Mouse (Mus musculus) ovary, adult 18-20 months (tissue): ENCODE measurements around the gene Ankmy2.
"Not testable (repeated sequence)": the region's sequence is repeated elsewhere in the genome, so short reads cannot be mapped to it uniquely, and the experiment has no call there.

Experiments used
- DNase-seq: peaks from one replicate; pipeline ENCODE4 v3.0.0; 2022; ENCODE audit warnings: low spot score, mixed read lengths

Ankmy2 gene

DNA sequence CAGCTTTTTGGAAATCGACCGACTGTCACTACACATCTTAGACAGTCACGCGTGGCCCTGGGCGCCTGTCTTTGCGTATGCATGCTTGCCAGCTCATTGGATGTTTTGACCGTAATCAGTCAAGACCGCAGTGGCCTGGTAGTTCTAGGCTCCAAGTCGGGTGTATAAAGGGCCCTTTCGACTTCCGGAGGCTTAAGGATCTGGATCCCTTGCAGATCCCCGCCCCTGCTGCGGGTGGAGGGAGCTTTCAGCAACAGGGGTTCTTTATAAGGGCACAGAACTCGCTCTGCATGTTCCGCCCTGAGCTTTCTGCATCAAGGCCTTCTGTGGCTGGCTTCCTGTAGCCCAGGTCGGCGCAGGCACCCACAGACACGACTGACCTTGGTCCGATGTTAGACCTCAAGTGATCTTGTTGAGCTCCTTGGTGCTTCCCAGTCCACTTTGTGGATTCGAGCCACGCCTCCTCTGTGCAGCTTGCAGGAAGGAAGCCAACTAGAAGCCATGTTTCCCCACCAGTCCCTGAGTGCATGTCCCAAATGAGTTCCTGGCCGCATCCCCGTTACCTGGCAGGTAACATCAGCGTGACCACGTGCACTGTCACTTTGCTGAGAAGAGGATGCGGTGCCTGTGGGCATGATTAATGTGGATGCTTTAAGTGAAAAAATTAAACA lies 859 bp downstream of the Ankmy2 start, which contains the start of gene Bzw2:
TSS of gene Bzw2 (minus strand) at position 443 of the 671 bp plus-strand sequence.
- peak; percentile 68 for DNase-seq

GRCm38 (mm10) chr12:36164126-36164791 lies 7.3 kb downstream of the Ankmy2 start:
- no peak for DNase-seq

DNA sequence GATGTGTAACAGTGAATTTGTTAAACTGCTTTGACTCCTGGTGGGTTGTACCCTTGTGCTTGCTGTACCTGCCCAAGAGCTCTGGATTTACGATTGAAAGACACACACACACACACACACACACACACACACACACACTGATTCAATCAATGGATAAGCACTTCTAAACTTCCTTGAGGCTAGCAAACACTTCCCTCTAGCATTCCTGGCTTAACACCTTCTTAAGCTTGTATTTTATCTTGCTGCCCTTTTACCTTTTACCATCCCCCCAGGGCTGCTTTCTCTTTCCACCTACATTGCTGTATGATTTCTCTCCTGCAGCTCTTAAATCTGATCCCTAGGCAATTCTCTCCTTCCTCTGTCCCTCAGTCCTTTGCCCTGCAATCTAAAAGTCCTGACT lies 8.4 kb downstream of the Ankmy2 start:
- DNase-seq = no peak

- no peak for DNase-seq
These were observed 20.3 kb downstream of the Ankmy2 start for GRCm38 (mm10) chr12:36177227-36177626.

DNA sequence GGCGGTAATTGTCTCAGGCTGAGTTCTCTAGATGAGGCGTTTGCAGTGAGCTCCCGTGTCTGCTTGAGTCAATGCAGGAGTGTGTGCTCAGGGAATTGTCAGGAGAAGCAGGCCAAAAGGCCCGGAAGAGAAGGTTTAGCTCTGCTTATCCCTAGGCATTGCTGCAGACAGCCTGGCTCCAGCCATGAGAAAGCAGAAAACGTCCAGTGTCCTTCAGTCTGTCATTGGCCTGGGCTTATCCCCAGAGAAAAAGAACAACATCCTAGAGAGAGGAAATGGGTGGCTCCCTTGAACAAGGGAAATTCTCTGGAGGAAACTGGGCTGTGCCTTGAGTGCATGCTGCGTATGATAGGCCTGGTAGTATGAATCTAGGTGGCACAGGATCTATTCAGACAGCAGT lies 25.7 kb downstream of the Ankmy2 start:
- DNase-seq = peak; percentile 22

- DNase-seq = no peak
These were observed 30.2 kb downstream of the Ankmy2 start for GRCm38 (mm10) chr12:36187081-36187480.

DNA sequence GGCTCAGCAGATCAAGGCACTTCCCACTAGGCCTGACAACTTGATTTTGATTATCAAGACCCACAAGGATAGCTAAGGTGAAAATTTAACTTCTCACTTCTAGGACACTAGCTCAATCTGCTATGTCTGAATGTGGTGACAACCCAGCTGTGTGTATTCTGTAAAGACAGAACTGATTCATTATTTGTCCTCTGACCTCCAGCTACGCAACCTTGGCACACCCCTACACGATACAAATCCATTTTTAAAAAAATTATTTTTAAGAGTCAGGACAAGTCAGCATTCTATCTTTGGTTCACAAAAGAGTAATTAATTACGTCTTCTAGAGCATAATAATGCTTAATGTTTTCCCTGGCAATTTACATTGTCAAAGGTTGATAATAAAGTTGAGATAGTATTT lies 32.7 kb downstream of the Ankmy2 start:
- DNase-seq = no peak

DNA sequence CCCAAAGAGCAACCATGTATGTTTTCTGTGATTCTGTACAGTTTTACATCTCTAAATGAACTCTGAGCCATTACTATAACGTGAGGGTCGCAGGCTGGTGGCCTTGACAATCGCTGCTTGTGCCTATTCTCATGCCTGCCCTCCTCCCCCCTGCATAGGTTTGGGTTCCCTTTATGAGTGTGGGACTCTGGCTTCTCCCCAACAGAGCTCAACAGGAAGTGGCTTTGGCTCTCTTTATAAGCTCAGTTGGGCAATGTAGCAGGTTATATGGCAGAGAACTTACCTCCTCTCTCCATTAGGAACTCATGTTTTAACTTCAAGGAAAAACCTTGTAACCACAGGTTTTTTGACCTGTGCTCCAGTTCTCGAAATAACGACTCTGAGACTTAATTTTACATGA lies 33.4 kb downstream of the Ankmy2 start:
- no peak for DNase-seq

DNA sequence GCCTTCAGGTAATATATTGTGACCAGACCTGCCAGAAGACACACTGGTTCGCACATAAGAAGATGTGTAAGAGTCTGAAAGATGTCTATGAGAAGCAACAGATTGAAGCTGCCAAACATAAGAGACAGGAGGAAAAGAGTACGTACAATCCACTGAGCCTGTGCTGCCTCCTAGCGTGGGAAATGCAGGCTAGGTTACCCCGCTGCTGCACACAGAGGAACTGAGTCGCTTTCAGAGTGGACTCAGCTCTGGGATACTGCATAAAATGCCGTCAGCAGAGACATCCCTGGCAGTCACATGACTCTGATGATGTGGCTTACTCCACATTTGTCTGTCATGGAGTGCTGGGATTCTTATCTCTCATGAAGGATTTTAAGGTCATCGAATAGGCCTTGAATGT lies 38.1 kb downstream of the Ankmy2 start:
- no peak for DNase-seq

DNA sequence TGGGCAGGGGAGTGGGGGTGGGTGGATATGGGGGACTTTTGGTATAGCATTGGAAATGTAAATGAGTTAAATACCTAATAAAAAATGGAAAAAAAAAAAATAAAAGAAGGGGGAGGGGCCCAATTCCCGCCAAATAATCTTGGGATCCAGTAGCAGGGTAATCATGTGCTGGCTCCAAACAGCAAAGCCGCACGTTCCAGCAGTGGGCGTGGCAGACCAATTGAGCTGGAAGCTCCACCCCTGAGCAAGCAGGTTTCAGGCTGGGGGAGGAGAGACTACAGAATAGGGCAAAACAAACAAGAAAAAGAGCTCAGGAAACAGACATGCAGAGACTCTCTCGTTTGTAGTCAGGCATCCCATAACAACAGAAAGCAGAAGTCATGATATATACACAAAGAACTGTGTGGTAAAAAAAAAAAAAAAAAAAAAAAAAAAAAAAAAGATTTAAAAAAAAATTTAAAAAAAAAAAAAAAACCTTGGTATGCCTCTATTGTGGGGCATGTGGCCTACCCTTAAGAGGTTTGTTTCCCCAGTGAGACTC lies 48.7 kb downstream of the Ankmy2 start:
- DNase-seq = not testable (repeated sequence)

DNA sequence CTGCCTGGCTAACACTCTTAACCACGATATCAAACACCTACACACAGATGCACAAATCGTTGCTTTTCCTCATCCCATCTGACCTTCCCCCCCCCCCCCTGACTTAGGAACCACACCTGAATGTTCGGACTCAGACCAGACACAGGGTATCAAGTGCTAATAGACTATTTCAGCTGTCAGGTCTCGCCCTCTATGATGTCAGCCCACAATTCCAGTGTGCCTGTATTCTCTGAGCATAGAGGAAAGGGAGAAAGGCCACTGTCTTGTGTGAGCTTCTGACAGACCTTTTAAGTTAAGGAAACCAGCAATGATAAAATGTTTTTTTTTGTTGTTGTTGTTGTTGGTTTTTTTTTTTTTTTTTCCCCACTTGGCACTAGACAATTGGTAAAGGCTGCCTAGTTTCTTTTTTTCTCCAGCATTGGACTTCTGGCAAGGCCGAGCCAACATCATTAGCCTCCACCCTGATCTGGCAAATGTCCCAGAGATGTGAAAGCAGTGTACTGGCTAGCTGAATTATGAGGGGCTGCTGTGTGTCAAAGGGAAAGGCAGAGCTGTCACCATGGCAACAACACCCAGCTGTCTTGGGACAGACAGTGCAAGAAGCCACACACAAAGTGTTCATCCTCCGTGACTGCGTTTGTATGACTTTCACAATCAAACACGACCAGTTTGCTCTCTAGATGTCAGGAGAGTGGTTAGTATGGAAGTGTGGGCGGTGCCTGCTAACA lies 50.3 kb downstream of the Ankmy2 start:
- DNase-seq = peak; percentile 60

DNA sequence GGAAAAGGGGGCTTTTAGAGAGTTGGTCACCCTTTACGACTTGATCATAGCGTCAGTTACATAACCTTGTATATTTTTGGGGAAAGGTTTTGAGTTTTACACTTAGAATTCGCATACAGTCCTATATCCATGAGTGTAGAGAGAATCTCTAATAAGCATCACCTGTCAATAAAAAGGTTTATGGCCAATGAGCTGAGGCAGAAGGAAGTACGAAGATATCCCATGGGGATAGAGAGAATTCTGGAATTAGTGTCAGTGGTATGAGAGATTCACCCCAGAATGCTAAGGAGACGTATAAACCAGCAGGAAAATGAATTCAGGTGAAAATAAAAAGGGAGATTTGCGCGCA lies 50.9 kb downstream of the Ankmy2 start:
- DNase-seq = no peak

DNA sequence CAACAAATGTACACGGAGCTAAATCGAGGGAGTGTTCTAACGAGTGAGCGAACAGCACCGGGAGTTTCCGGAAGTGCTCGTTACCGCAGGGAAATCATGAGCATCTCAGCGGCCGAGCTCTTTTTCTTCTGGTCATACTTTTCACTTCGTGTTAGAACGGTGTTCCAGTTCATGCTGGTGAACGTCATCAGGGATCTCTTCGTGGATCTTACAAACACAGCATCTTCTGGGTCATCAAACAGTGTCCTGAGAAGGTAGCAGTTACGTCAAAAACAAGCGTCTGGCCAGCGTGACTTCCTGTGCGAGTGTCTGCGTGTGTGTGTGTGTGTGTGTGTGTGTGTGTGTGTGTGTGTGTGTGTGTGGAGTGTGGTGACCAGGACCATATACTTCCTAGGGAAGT lies 51.5 kb downstream of the Ankmy2 start:
- no peak for DNase-seq

DNA sequence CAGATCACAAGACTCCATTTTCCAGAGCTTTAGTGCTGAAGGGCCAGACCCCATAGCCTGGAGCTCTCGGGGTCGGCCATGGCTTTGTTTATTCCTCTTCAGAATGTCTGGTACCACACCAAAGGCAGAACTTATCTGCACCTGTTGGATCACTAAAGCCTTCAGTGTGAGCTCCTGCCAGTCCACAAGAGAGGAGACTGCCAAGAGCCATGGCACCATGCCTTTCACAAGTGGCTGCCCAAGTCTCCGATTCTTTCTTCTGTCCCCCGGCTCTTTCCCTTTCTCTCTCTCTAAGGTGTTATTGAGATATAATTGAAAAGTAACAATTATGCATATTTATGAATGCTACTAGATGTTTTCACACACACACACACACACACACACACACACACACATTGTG lies 53.2 kb downstream of the Ankmy2 start:
- DNase-seq = no peak

DNA sequence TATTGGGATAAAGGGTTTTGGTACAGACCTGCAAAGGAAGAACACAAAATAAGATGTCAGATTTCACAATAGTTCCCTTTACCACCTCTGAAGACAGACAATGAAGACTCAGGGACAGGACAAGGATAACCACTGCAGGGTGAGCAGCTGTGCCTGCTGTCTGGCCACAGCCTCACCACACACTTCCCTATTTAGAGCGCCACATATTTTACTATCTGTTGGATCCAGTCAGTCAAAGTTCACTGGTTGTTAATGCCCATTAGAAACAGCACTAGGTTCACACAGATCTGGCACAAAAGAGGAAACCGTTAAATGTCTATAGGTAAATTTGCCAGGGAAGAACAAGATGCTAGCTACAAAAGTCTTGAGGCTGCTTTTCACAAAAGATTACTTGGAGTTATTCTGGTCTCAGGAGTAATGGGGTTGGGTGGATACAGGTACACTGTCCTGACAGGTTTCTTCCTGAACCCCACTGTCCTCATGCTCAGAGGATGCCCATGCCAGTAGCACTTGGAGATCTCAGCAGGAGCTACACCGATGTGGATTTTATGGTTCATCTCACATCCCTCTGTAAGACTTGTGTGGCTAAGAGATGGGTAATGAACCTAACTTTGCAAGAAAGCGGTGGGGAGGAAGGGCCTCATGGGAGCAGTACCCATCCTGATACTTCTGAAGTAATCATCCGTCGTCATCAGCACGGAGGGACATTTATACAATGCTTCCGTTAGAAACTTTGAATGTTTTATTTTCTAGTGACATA lies 57.7 kb downstream of the Ankmy2 start:
- no peak for DNase-seq

GRCm38 (mm10) chr12:36215149-36215480 lies 58.2 kb downstream of the Ankmy2 start:
- DNase-seq = no peak

- no peak for DNase-seq
These were observed 59.3 kb downstream of the Ankmy2 start for GRCm38 (mm10) chr12:36216230-36216629.

DNA sequence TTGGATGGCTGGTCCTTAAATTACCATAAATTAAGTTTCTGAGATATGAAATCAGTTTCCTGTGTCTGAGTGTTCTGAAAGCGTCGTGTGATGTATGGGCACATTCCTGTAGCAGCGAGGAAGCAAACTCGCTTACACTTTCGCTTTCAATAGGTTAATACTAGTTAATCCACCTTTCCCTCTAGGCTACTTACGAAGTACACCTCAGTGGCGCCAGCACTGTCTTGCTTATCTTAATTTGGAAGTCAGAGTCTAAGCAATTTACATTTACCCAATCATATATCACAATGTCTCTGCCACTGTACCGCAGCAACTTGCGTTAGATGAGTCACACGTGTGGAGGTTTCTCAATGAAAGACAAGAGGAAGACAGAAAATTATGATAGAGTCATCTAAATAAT lies 60.0 kb downstream of the Ankmy2 start:
- DNase-seq = no peak

- DNase-seq = no peak
These were observed 67.5 kb downstream of the Ankmy2 start for GRCm38 (mm10) chr12:36224392-36224791.

- no peak for DNase-seq
These were observed 74.5 kb downstream of the Ankmy2 start for GRCm38 (mm10) chr12:36231386-36231785.

DNA sequence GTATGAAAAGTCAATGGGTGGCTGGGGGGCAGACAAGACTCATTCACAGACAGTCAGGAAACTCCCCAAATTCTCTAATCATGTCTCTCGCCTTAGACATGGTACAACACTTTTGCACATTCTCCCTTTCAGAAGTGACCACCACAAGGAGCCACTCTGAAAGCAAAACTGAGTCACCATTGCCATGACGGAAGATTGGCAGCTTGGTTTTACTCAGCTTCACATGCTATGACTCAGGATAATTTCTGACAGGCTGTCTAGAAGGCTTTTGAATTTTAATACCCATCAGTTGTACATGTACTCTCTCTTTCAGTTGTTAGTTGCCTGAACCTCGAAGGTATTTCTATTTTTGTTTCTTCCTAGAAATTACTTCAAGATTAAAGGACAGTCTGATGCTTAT lies 84.3 kb downstream of the Ankmy2 start:
- DNase-seq = no peak
